8 mouse cellular contexts compared by ENCODE assay signal in the genomic region with DNA sequence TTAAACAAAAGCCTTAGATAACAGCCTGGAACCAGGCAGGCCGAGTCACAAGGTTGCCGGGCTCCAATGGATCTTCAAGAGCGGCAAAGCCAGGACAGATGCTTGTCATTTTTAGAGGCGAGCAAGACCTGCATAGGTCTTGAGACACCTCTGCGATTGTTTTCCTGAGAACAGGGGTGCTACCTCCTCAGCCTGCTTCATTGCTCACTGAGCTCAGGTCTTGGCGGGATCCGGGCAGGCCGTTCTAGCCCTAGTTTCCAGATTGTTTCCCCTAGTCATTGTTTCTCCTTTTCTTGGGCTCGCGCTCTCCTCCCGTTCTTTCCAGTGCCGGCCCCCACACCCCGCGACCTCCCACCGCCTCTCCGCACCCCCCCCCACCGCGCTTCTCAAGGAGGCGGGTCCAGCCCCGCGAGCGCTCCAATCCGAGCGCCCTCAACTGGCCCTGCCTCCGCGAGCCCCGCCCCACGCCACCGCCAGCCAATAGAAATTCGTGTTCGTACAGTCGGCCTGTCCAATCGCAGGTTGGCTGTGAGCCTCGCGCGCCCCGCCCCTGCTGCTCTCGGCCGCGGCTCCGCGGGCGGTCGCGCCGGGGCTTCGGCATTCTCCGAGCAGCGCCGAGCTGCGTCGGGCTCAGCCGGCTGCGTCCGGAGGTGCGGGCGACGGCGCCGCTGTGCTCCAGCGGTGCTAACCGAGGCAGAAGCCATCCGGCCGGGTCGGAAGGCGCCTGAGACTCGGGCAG. TPM values are rescaled to one million over a fixed set of nuclear protein-coding genes. Genes with fewer than 3 reads are reported as not detected.
DNase-seq lines count a peak whose midpoint lies in the region; ATAC-seq and TF ChIP-seq lines count a peak whose summit lies in the region.

Gene Fam102a (plus strand): TSS at position 600 of the 739 bp plus-strand sequence.

- peak within 1 kb of the TSS; percentile 90 for H3ac ChIP-seq in C2C12 (ENCODE audit: control insufficient read depth, insufficient read length, low read depth)

- no peaks in the 10 kb centered on the region for H3K79me2 ChIP-seq in C2C12 (ENCODE audit: control insufficient read depth, insufficient read depth)

- peak within 1 kb of the TSS; percentile 90 for H3K4me2 ChIP-seq in heart, embryonic 12.5 days
- peak within 1 kb of the TSS; percentile 100 for H3K4me2 ChIP-seq in liver, embryonic 12.5 days
- H3K4me2 ChIP-seq in stomach, embryonic 15.5 days, result peak within 1 kb of the TSS; percentile 85

- DNase-seq in brain, embryonic 14.5 days (ENCODE audit: low read depth), result peak; percentile 99
- peak; percentile 100 for DNase-seq in kidney, postnatal 10 days
- DNase-seq in natural killer cell, adult 2 months (ENCODE audit: low spot score in 2 of 2), result peak; percentile 96 to 97

- WGBS in heart, embryonic 12.5 days, result under 1% methylated on average over 67 of the region's 67 CpGs
- WGBS in liver, embryonic 12.5 days (ENCODE audit: insufficient replicate concordance), result under 1% methylated on average over 67 of the region's 67 CpGs
- under 1% methylated on average over 66 of the region's 67 CpGs for WGBS in stomach, embryonic 15.5 days

- peak within 1 kb of the TSS; percentile 95 for H3K9ac ChIP-seq in heart, embryonic 12.5 days
- peak within 1 kb of the TSS; percentile 79 for H3K9ac ChIP-seq in liver, embryonic 12.5 days
- H3K9ac ChIP-seq in stomach, embryonic 15.5 days, result peak within 1 kb of the TSS; percentile 85

- no peaks in the 10 kb centered on the region for H3K79me3 ChIP-seq in C2C12 (ENCODE audit: low read depth)

- H3K4me1 ChIP-seq in erythroblast, embryonic 14.5 days (ENCODE audit: control insufficient read depth), result peaks cover 20% of the 10 kb centered on the region
- H3K4me1 ChIP-seq in heart, embryonic 12.5 days (replicated peaks), result peaks cover 49% of the 10 kb centered on the region
- peaks cover 39% of the 10 kb centered on the region for H3K4me1 ChIP-seq in liver, embryonic 12.5 days
- H3K4me1 ChIP-seq in stomach, embryonic 15.5 days, result peaks cover 46% of the 10 kb centered on the region

- peak; percentile 98 for TF ChIP-seq POLR2A in brain, embryonic 14.5 days (IDR thresholded peaks at IDR 0.05; ENCODE audit: borderline replicate concordance, extremely low read depth, insufficient read depth, insufficient read length, poor library complexity, severe bottlenecking)

- H3K27me3 ChIP-seq in C2C12 (ENCODE audit: control insufficient read depth, insufficient read depth, insufficient read length), result no peaks in the 10 kb centered on the region
- H3K27me3 ChIP-seq in erythroblast, embryonic 14.5 days (ENCODE audit: control insufficient read depth), result peaks cover 66% of the 10 kb centered on the region
- H3K27me3 ChIP-seq in heart, embryonic 12.5 days (replicated peaks), result no peaks in the 10 kb centered on the region
- peaks cover 55% of the 10 kb centered on the region for H3K27me3 ChIP-seq in liver, embryonic 12.5 days (replicated peaks)
- H3K27me3 ChIP-seq in stomach, embryonic 15.5 days (replicated peaks), result no peaks in the 10 kb centered on the region

- no peak for TF ChIP-seq CTCF in C2C12 (IDR thresholded peaks at IDR 0.05; ENCODE audit: control insufficient read depth, insufficient read depth, insufficient read length)
- TF ChIP-seq CTCF in brain, embryonic 14.5 days (IDR thresholded peaks at IDR 0.05; ENCODE audit: borderline replicate concordance, extremely low read depth, insufficient read depth, insufficient read length), result no peak

- no peaks in the 10 kb centered on the region; the same call in 1 of the 2 replicates for H3K9me3 ChIP-seq in erythroblast, embryonic 14.5 days (ENCODE audit: control insufficient read depth, low read length)
- H3K9me3 ChIP-seq in heart, embryonic 12.5 days (replicated peaks), result no peaks in the 10 kb centered on the region
- no peaks in the 10 kb centered on the region for H3K9me3 ChIP-seq in liver, embryonic 12.5 days (replicated peaks)
- H3K9me3 ChIP-seq in stomach, embryonic 15.5 days, result no peaks in the 10 kb centered on the region

- peak within 1 kb of the TSS; percentile 92 for H3K27ac ChIP-seq in heart, embryonic 12.5 days (ENCODE audit: poor library complexity, severe bottlenecking)
- peak within 1 kb of the TSS; percentile 82 for H3K27ac ChIP-seq in liver, embryonic 12.5 days
- peak within 1 kb of the TSS; percentile 99 for H3K27ac ChIP-seq in stomach, embryonic 15.5 days

- no peaks in the 10 kb centered on the region for H3K36me3 ChIP-seq in C2C12 (ENCODE audit: control insufficient read depth, insufficient read depth)
- no peaks in the 10 kb centered on the region for H3K36me3 ChIP-seq in erythroblast, embryonic 14.5 days (ENCODE audit: control insufficient read depth)
- no peaks in the 10 kb centered on the region for H3K36me3 ChIP-seq in heart, embryonic 12.5 days
- H3K36me3 ChIP-seq in liver, embryonic 12.5 days, result no peaks in the 10 kb centered on the region
- H3K36me3 ChIP-seq in stomach, embryonic 15.5 days, result no peaks in the 10 kb centered on the region

- H3K4me3 ChIP-seq in C2C12 (ENCODE audit: insufficient read depth, poor library complexity, severe bottlenecking), result peak within 1 kb of the TSS; percentile 55
- peak within 1 kb of the TSS; percentile 79 for H3K4me3 ChIP-seq in erythroblast, embryonic 14.5 days (replicated peaks)
- H3K4me3 ChIP-seq in heart, embryonic 12.5 days, result peak within 1 kb of the TSS; percentile 89
- peak within 1 kb of the TSS; percentile 76 for H3K4me3 ChIP-seq in liver, embryonic 12.5 days
- H3K4me3 ChIP-seq in stomach, embryonic 15.5 days (replicated peaks), result peak within 1 kb of the TSS; percentile 80

- ATAC-seq in heart, embryonic 12.5 days (ENCODE audit: insufficient number of reproducible peaks, low FRiP score), result peak; percentile 96
- peak; percentile 92 for ATAC-seq in liver, embryonic 12.5 days
- ATAC-seq in stomach, embryonic 15.5 days (ENCODE audit: insufficient read depth, low FRiP score, low read depth), result peak; percentile 93

TF ChIP-seq in C2C12, 6 proteins besides CTCF, POLR2A, EP300 and RAD21:
- TF ChIP-seq MAX (IDR thresholded peaks at IDR 0.05) (peak; percentile 3), MYOG (IDR thresholded peaks at IDR 0.05; ENCODE audit: control insufficient read depth, extremely low read depth, insufficient read length) (no peak)

RNA-seq across cellular contexts. Expression of gene Fam102a, which starts in this region (rescaled TPM):
- 2.4 TPM for polyA plus RNA-seq in C2C12 (2012; fragmentation: generic; extraction: Trizol)
- 7.7 and 12.9 TPM in 2 replicates for polyA plus RNA-seq in brain, embryonic 14.5 days (2012; rRNA removed)
- polyA plus RNA-seq in erythroblast, embryonic 14.5 days (2012), result 0.03 and 0.06 TPM in 2 replicates
- 7.9 and 9.0 TPM in 2 replicates for polyA plus RNA-seq in heart, embryonic 12.5 days (2016; fragmentation: Nextera tagmentation; extraction: Ambion mirVana)
- 2.4 and 2.5 TPM in 2 replicates for polyA plus RNA-seq in liver, embryonic 12.5 days (2016; fragmentation: Nextera tagmentation; extraction: Ambion mirVana)
- 11.2 and 13.0 TPM in 2 replicates for polyA plus RNA-seq in stomach, embryonic 15.5 days (2015; fragmentation: Nextera tagmentation; extraction: Ambion mirVana)

Comparison
In these comparisons a context has a peak if more than half of its experiments do, and no peak if none do; other contexts are left out.
1. Peak in every context shown above with its lines: DNase-seq, ATAC-seq, H3K4me3 ChIP-seq and H3K27ac ChIP-seq.